Mouse (Mus musculus) embryo, embryonic 11 days (tissue): ENCODE results near the gene Mrps15.
A peak's percentile ranks its signal among the peaks of the same experiment; 100 is the strongest.
"Not testable (repeated sequence)": the region's sequence is repeated elsewhere in the genome, so short reads cannot be mapped to it uniquely, and the experiment has no call there.

Source experiments
- DNase-seq: peaks from one replicate; pipeline ENCODE4 v3.0.0-alpha.2; 2015

Gene Mrps15

GRCm38 (mm10) chr4:126079266-126079665, 32.5 kb downstream of the Mrps15 start:
- no peak for DNase-seq

GRCm38 (mm10) chr4:126081601-126082000, 34.9 kb downstream of the Mrps15 start:
- DNase-seq, result no peak

- no peak for DNase-seq
Measured at GRCm38 (mm10) chr4:126083021-126083420, 36.3 kb downstream of the Mrps15 start.

GRCm38 (mm10) chr4:126084382-126084781, 37.7 kb downstream of the Mrps15 start:
- DNase-seq, result no peak

- peak; percentile 88 for DNase-seq
Measured at GRCm38 (mm10) chr4:126085996-126086576, 39.4 kb downstream of the Mrps15 start.

GRCm38 (mm10) chr4:126090101-126090847, 43.5 kb downstream of the Mrps15 start:
- no peak for DNase-seq

GRCm38 (mm10) chr4:126090848-126091124, 44.1 kb downstream of the Mrps15 start:
- no peak for DNase-seq

- no peak for DNase-seq
Measured at GRCm38 (mm10) chr4:126091873-126092272, 45.1 kb downstream of the Mrps15 start.

GRCm38 (mm10) chr4:126095622-126096430, 49.1 kb downstream of the Mrps15 start:
- DNase-seq, result not testable (repeated sequence)

- peak; percentile 98 for DNase-seq
Measured at GRCm38 (mm10) chr4:126096464-126097111, 49.9 kb downstream of the Mrps15 start, which contains the start of gene Lsm10. Gene Lsm10, plus strand, starts transcription at chr4:126096623.

GRCm38 (mm10) chr4:126097711-126098253, 51.1 kb downstream of the Mrps15 start:
- no peak for DNase-seq

- no peak for DNase-seq
Measured at GRCm38 (mm10) chr4:126099365-126099764, 52.6 kb downstream of the Mrps15 start.

GRCm38 (mm10) chr4:126100764-126101163, 54.0 kb downstream of the Mrps15 start:
- no peak for DNase-seq

- DNase-seq, result peak; percentile 30
Measured at GRCm38 (mm10) chr4:126102061-126102841, 55.5 kb downstream of the Mrps15 start.

- DNase-seq, result peak; percentile 76
Measured at GRCm38 (mm10) chr4:126103057-126103581, 56.4 kb downstream of the Mrps15 start.

GRCm38 (mm10) chr4:126103590-126104068, 56.9 kb downstream of the Mrps15 start, which contains the start of gene Stk40:
Gene Stk40, plus strand, starts transcription at chr4:126103957.
- DNase-seq, result peak; percentile 98

GRCm38 (mm10) chr4:126104261-126105075, 57.7 kb downstream of the Mrps15 start:
- peak; percentile 34 for DNase-seq
